Mouse (Mus musculus) CD4-positive naive resting alpha-beta T cell, adult 76 days (primary cell): ENCODE data around the gene Rsu1. TPM values are rescaled to one million over a fixed set of nuclear protein-coding genes. Genes with fewer than 3 reads are reported as not detected.

Experiments used
- total RNA-seq: library from RNA; stranded (reverse); gene quantifications from one replicate; pipeline ENCODE4 v1.2.4, GENCODE M21; 2023

The Rsu1 gene
- 57.7 TPM for total RNA-seq

DNA sequence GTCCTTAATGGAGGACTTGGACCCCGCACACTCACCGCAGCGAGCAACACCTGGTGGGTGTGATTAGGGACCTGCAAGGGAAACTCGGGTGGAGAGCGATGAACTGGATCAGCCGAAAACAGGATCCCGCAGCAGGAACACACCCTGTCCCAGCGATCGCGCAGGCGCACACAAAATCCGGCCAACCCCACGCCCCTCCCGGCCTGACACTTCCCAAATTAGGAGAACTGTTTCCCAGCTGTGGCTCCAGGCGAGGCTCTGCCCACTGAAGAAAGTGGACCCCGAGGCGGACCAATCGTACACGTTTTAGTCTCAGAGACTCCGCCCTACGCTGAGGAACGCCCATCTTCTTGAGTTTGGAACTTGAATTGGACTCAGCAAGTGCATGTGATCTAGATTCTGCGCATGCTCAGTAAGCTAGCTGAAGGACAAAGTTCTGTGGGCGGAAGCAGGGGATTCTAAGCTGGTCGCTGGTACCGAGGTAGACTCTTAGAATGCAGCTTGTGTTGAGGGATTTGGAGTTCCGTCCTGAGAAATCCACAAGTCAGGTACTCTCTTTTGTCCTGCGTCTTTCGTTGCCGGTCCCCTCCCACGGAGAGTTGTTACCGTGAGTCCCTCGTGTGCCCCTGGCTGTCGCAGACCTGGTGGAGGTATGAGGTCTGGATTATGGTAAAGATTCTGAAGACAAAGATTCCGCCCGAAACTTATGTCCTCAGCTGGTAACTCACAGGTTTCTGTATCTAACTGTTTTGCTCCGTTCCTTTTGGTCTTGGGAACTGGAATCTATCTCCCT lies at the start of gene Rsu1:
Rsu1 (minus strand) TSS at position 251 of the 793 bp plus-strand sequence.

Other genes starting within 250 kb of the Rsu1 start
- not detected for gene Cubn, start 220.4 kb upstream of the Rsu1 start, total RNA-seq